Mouse (Mus musculus) hindbrain, embryonic 13.5 days (tissue): ENCODE results near the gene Bend5. TPM values are rescaled to one million over a fixed set of nuclear protein-coding genes. Genes with fewer than 3 reads are reported as not detected.

ENCODE experiments used
- ATAC-seq: fragments of 200-750 bp; cut with Nextera tagmentation; 2 replicates; pipeline ENCODE4 v1.8.0; 2017; ENCODE audit warnings: moderate TSS enrichment; ENCODE audit not compliant: low FRiP score
- H3K27ac ChIP-seq: fragments of 300-500 bp; sonication (generic); 2 replicates; pipeline ENCODE4 v1.5.1; 2015; ENCODE audit warnings: inconsistent platforms, mild to moderate bottlenecking, moderate library complexity
- H3K27me3 ChIP-seq: fragments of 300-500 bp; sonication (generic); 2 replicates; pipeline ENCODE4 v1.6.1; 2015; ENCODE audit warnings: mild to moderate bottlenecking, inconsistent platforms
- H3K36me3 ChIP-seq: fragments of 300-500 bp; sonication (generic); 2 replicates; pipeline ENCODE4 v1.6.1; 2015; ENCODE audit warnings: mild to moderate bottlenecking, inconsistent platforms
- H3K4me1 ChIP-seq: fragments of 300-500 bp; sonication (generic); replicated peaks from 2 replicates; pipeline ENCODE4 v1.6.1; 2015; ENCODE audit warnings: inconsistent platforms
- H3K4me2 ChIP-seq: fragments of 300-500 bp; sonication (generic); 2 replicates; pipeline ENCODE4 v1.6.1; 2015; ENCODE audit warnings: inconsistent platforms, mild to moderate bottlenecking, moderate library complexity
- H3K4me3 ChIP-seq: fragments of 300-500 bp; sonication (generic); 2 replicates; pipeline ENCODE4 v1.5.1; 2015; ENCODE audit warnings: mild to moderate bottlenecking, inconsistent platforms
- H3K9ac ChIP-seq: fragments of 300-500 bp; sonication (generic); 2 replicates; pipeline ENCODE4 v1.6.1; 2015; ENCODE audit warnings: mild to moderate bottlenecking, inconsistent platforms
- H3K9me3 ChIP-seq: fragments of 300-500 bp; sonication (generic); 2 replicates; pipeline ENCODE4 v1.6.1; 2016; ENCODE audit warnings: inconsistent platforms
- WGBS: fragments of 180-500 bp; shearing (Covaris S2); methylation state at CpG from one replicate; pipeline ENCODE4 v1.1.7; 2015; 5-methylcytosine and 5-hydroxymethylcytosine counted together
- polyA plus RNA-seq: library from polyadenylated mRNA; unstranded; fragments of >200 nt; fragmentation: Nextera tagmentation; extraction: Ambion mirVana; gene quantifications from 2 replicates; pipeline ENCODE4 v1.2.1, GENCODE M21; 2015

Bend5 gene
- 74.9 and 76.4 TPM in 2 replicates for polyA plus RNA-seq

GRCm38 (mm10) chr4:111414818-111415488 lies at the start of gene Bend5:
Bend5 (plus strand) TSS chr4:111415006.
- peak within 1 kb of the TSS; percentile 92 for H3K4me2 ChIP-seq
- under 1% methylated on average over 65 of the region's 66 CpGs for WGBS
- peaks cover 51% of the 10 kb centered on the region for H3K4me1 ChIP-seq
- no peaks in the 10 kb centered on the region for H3K9me3 ChIP-seq
- peak within 1 kb of the TSS; percentile 93 for H3K27ac ChIP-seq
- H3K9ac ChIP-seq, result peak within 1 kb of the TSS; percentile 99
- H3K36me3 ChIP-seq, result peaks cover 19% of the 10 kb centered on the region
- no peaks in the 10 kb centered on the region for H3K27me3 ChIP-seq
- ATAC-seq, result peak; percentile 96
- peak within 1 kb of the TSS; percentile 91 for H3K4me3 ChIP-seq

GRCm38 (mm10) chr4:111367771-111368170 lies 47.0 kb upstream of the Bend5 start:
- Histone ChIP-seq H3K9ac (no peak overlapping the region), H3K36me3 (no peaks in the 10 kb centered on the region), H3K27me3 (no peaks in the 10 kb centered on the region), H3K27ac (no peak overlapping the region), H3K4me2 (no peak overlapping the region), H3K9me3 (no peaks in the 10 kb centered on the region), H3K4me1 (no peaks in the 10 kb centered on the region), H3K4me3 (no peak overlapping the region)
- 60% methylated on average over 2 of the region's 2 CpGs for WGBS
- no peak for ATAC-seq

GRCm38 (mm10) chr4:111377159-111377558 lies 37.6 kb upstream of the Bend5 start:
- H3K9me3 ChIP-seq, result no peaks in the 10 kb centered on the region
- ATAC-seq, result no peak
- H3K4me3 ChIP-seq, result no peak overlapping the region
- H3K9ac ChIP-seq, result no peak overlapping the region
- H3K27me3 ChIP-seq, result no peaks in the 10 kb centered on the region
- no peaks in the 10 kb centered on the region for H3K4me1 ChIP-seq
- H3K27ac ChIP-seq, result no peak overlapping the region
- no peaks in the 10 kb centered on the region for H3K36me3 ChIP-seq
- H3K4me2 ChIP-seq, result no peak overlapping the region

GRCm38 (mm10) chr4:111378071-111378470 lies 36.7 kb upstream of the Bend5 start:
- no peaks in the 10 kb centered on the region for H3K9me3 ChIP-seq
- H3K36me3 ChIP-seq, result no peaks in the 10 kb centered on the region
- H3K4me1 ChIP-seq, result no peaks in the 10 kb centered on the region
- H3K27me3 ChIP-seq, result no peaks in the 10 kb centered on the region
- no peak overlapping the region for H3K4me2 ChIP-seq
- H3K9ac ChIP-seq, result no peak overlapping the region
- no peak for ATAC-seq
- no peak overlapping the region for H3K27ac ChIP-seq
- no peak overlapping the region for H3K4me3 ChIP-seq
- 95% methylated on average over 3 of the region's 3 CpGs for WGBS

- Histone ChIP-seq H3K36me3 (no peaks in the 10 kb centered on the region), H3K4me2 (no peak overlapping the region), H3K9me3 (no peaks in the 10 kb centered on the region), H3K27ac (no peak overlapping the region), H3K4me1 (no peaks in the 10 kb centered on the region), H3K9ac (no peak overlapping the region), H3K4me3 (no peak overlapping the region), H3K27me3 (no peaks in the 10 kb centered on the region)
- no peak for ATAC-seq
- 69% methylated on average over 2 of the region's 2 CpGs for WGBS
These were observed 31.7 kb upstream of the Bend5 start for GRCm38 (mm10) chr4:111383101-111383500.

- no peak for ATAC-seq
- Histone ChIP-seq H3K36me3 (no peaks in the 10 kb centered on the region), H3K4me3 (no peak overlapping the region), H3K4me1 (no peaks in the 10 kb centered on the region), H3K4me2 (no peak overlapping the region), H3K9me3 (no peaks in the 10 kb centered on the region), H3K9ac (no peak overlapping the region), H3K27ac (no peak overlapping the region), H3K27me3 (no peaks in the 10 kb centered on the region)
These were observed 24.1 kb upstream of the Bend5 start for GRCm38 (mm10) chr4:111390736-111391135.

GRCm38 (mm10) chr4:111399784-111400183 lies 15.0 kb upstream of the Bend5 start:
- Histone ChIP-seq H3K27me3 (no peaks in the 10 kb centered on the region), H3K4me2 (no peak overlapping the region), H3K36me3 (no peaks in the 10 kb centered on the region), H3K9me3 (no peaks in the 10 kb centered on the region), H3K4me3 (no peak overlapping the region), H3K4me1 (peaks cover 4% of the 10 kb centered on the region; the same call in 1 of the 2 replicates), H3K27ac (no peak overlapping the region), H3K9ac (no peak overlapping the region)
- no peak for ATAC-seq

GRCm38 (mm10) chr4:111400676-111401075 lies 14.1 kb upstream of the Bend5 start:
- Histone ChIP-seq H3K9me3 (no peaks in the 10 kb centered on the region), H3K36me3 (no peaks in the 10 kb centered on the region), H3K27me3 (no peaks in the 10 kb centered on the region), H3K4me1 (peaks cover 4% of the 10 kb centered on the region; the same call in 1 of the 2 replicates), H3K4me3 (no peak overlapping the region), H3K4me2 (no peak overlapping the region), H3K27ac (no peak overlapping the region), H3K9ac (no peak overlapping the region)
- 50% methylated on average over 2 of the region's 2 CpGs for WGBS
- ATAC-seq, result no peak

GRCm38 (mm10) chr4:111403243-111403642 lies 11.6 kb upstream of the Bend5 start:
- H3K9ac ChIP-seq, result no peak overlapping the region
- H3K4me1 ChIP-seq, result peaks cover 4% of the 10 kb centered on the region; the same call in 1 of the 2 replicates
- no peak overlapping the region for H3K4me3 ChIP-seq
- H3K4me2 ChIP-seq, result no peak overlapping the region
- 56% methylated on average over 1 of the region's 1 CpGs for WGBS
- H3K27me3 ChIP-seq, result no peaks in the 10 kb centered on the region
- H3K36me3 ChIP-seq, result no peaks in the 10 kb centered on the region
- no peaks in the 10 kb centered on the region for H3K9me3 ChIP-seq
- H3K27ac ChIP-seq, result no peak overlapping the region
- no peak for ATAC-seq

GRCm38 (mm10) chr4:111410731-111411130 lies 4.1 kb upstream of the Bend5 start:
- no peaks in the 10 kb centered on the region for H3K36me3 ChIP-seq
- H3K9me3 ChIP-seq, result no peaks in the 10 kb centered on the region
- peaks cover 9% of the 10 kb centered on the region for H3K4me1 ChIP-seq
- WGBS, result 92% methylated on average over 4 of the region's 4 CpGs
- H3K27ac ChIP-seq, result no peak overlapping the region
- no peaks in the 10 kb centered on the region for H3K27me3 ChIP-seq
- no peak for ATAC-seq
- H3K9ac ChIP-seq, result no peak overlapping the region
- H3K4me3 ChIP-seq, result no peak overlapping the region
- no peak overlapping the region for H3K4me2 ChIP-seq

GRCm38 (mm10) chr4:111414399-111414798 lies 407 bp upstream of the Bend5 start:
- H3K27ac ChIP-seq, result peak overlapping the region; percentile 93
- H3K4me1 ChIP-seq, result peaks cover 46% of the 10 kb centered on the region
- no peaks in the 10 kb centered on the region for H3K27me3 ChIP-seq
- H3K9ac ChIP-seq, result peak overlapping the region; percentile 99
- WGBS, result under 1% methylated on average over 6 of the region's 6 CpGs
- H3K36me3 ChIP-seq, result peaks cover 14% of the 10 kb centered on the region
- peak overlapping the region; percentile 92 for H3K4me2 ChIP-seq
- peak overlapping the region; percentile 91 for H3K4me3 ChIP-seq
- peak; percentile 34 for ATAC-seq
- no peaks in the 10 kb centered on the region for H3K9me3 ChIP-seq

GRCm38 (mm10) chr4:111416126-111416525 lies 1.3 kb downstream of the Bend5 start:
- Histone ChIP-seq H3K27me3 (no peaks in the 10 kb centered on the region), H3K9me3 (no peaks in the 10 kb centered on the region), H3K36me3 (peaks cover 21% of the 10 kb centered on the region), H3K4me1 (peaks cover 53% of the 10 kb centered on the region), H3K9ac (peak overlapping the region; percentile 99), H3K4me3 (peak overlapping the region; percentile 91), H3K4me2 (peak overlapping the region; percentile 92), H3K27ac (peak overlapping the region; percentile 93; the same call in 1 of the 2 replicates)
- no peak for ATAC-seq
- 77% methylated on average over 3 of the region's 3 CpGs for WGBS

GRCm38 (mm10) chr4:111416551-111416950 lies 1.7 kb downstream of the Bend5 start:
- Histone ChIP-seq H3K4me1 (peaks cover 53% of the 10 kb centered on the region), H3K9ac (peak overlapping the region; percentile 99), H3K9me3 (no peaks in the 10 kb centered on the region), H3K27me3 (no peaks in the 10 kb centered on the region), H3K4me2 (peak overlapping the region; percentile 92), H3K36me3 (peaks cover 21% of the 10 kb centered on the region), H3K27ac (no peak overlapping the region), H3K4me3 (peak overlapping the region; percentile 91)
- no peak for ATAC-seq
- 76% methylated on average over 3 of the region's 3 CpGs for WGBS
